Comparison of ENCODE assay signal across 9 mouse cellular contexts in genomic region chr5:64866331-64867050, GRCm38 (mm10).
DNase-seq lines count a peak whose midpoint lies in the region; ATAC-seq and TF ChIP-seq lines count a peak whose summit lies in the region.
"Had no signal": no experiment of that assay in that cellular context is flagged by ENCODE, and none has a peak within 500 bp of the region (broad histone marks: within the 10 kb centered on the region; RNA-seq: fewer than 3 reads in every experiment).

No protein-coding gene starts in this region.

- no peaks in the 10 kb centered on the region for H3K27me3 ChIP-seq in intestine, embryonic 15.5 days (replicated peaks)
- H3K27me3 ChIP-seq in neural tube, embryonic 11.5 days (ENCODE audit: control insufficient read depth, insufficient read depth, low read length), result no peaks in the 10 kb centered on the region
- H3K27me3 ChIP-seq: neural tube, embryonic 12.5 days had no signal

- no peak for ATAC-seq in intestine, embryonic 15.5 days
- ATAC-seq in neural tube, embryonic 11.5 days (ENCODE audit: insufficient read depth, low FRiP score, low TSS enrichment), result no peak

- peak overlapping the region; percentile 35 for H3K27ac ChIP-seq in gastrocnemius, adult 2 months
- H3K27ac ChIP-seq in intestine, embryonic 15.5 days, result peak overlapping the region; percentile 80; the same call in 1 of the 2 replicates
- H3K27ac ChIP-seq in neural tube, embryonic 11.5 days (ENCODE audit: low read depth, low read length), result no peak overlapping the region
- H3K27ac ChIP-seq: neural tube, embryonic 12.5 days had no signal

- no peaks in the 10 kb centered on the region for H3K36me3 ChIP-seq in intestine, embryonic 15.5 days
- no peaks in the 10 kb centered on the region for H3K36me3 ChIP-seq in neural tube, embryonic 11.5 days (ENCODE audit: control insufficient read depth, insufficient read depth, low read length)
- H3K36me3 ChIP-seq: neural tube, embryonic 12.5 days had no signal

- H3K9ac ChIP-seq in intestine, embryonic 15.5 days, result no peak overlapping the region
- no peak overlapping the region for H3K9ac ChIP-seq in neural tube, embryonic 11.5 days (ENCODE audit: low read length)
- H3K9ac ChIP-seq: neural tube, embryonic 12.5 days had no signal

- no peaks in the 10 kb centered on the region for H3K9me3 ChIP-seq in intestine, embryonic 15.5 days
- no peaks in the 10 kb centered on the region for H3K9me3 ChIP-seq in neural tube, embryonic 11.5 days (ENCODE audit: control insufficient read depth, low read length)
- H3K9me3 ChIP-seq: neural tube, embryonic 12.5 days had no signal

- no peak overlapping the region for H3K4me2 ChIP-seq in intestine, embryonic 15.5 days (replicated peaks)
- no peak overlapping the region for H3K4me2 ChIP-seq in neural tube, embryonic 11.5 days (ENCODE audit: low read depth)
- H3K4me2 ChIP-seq: neural tube, embryonic 12.5 days had no signal

- H3K4me3 ChIP-seq in gastrocnemius, adult 2 months, result no peak overlapping the region
- no peak overlapping the region for H3K4me3 ChIP-seq in intestine, embryonic 15.5 days (replicated peaks)
- no peak overlapping the region for H3K4me3 ChIP-seq in neural tube, embryonic 11.5 days (ENCODE audit: low read depth, low read length)
- H3K4me3 ChIP-seq: neural tube, embryonic 12.5 days had no signal

- intact Hi-C loops in gastrocnemius, adult 2 months (cut with DNase I), result loop anchor here (1.0 to 10.0 kb wide), 2 partner anchors 484 to 572 kb away; no protein-coding TSS in a partner anchor
- intact Hi-C loops in left cerebral cortex, postnatal 36 days (cut with DNase I), result loop anchor here (2.0 kb wide), 2 partner anchors 484 to 578 kb away; no protein-coding TSS in a partner anchor

- peak; percentile 67 for DNase-seq in ovary, adult 18-20 months (ENCODE audit: low spot score)
- no peak for DNase-seq in ovary, postnatal 10 days (ENCODE audit: low spot score)
- DNase-seq in cerebellum, postnatal 25 days, result peak; percentile 65 to 86
- peak; percentile 84 for DNase-seq in gastrocnemius, adult 2 months
- peak; percentile 42 to 74 for DNase-seq in left cerebral cortex, postnatal 36 days (ENCODE audit: low spot score in 2 of 2)
- peak; percentile 75 for DNase-seq in neural tube, embryonic 11.5 days (ENCODE audit: low spot score)
- DNase-seq in thymus, postnatal 0 days (ENCODE audit: low spot score), result peak; percentile 48

- 36% methylated on average over 5 of the region's 5 CpGs for WGBS in intestine, embryonic 15.5 days
- WGBS in neural tube, embryonic 11.5 days, result 37% methylated on average over 5 of the region's 5 CpGs

- TF ChIP-seq CTCF in gastrocnemius, adult 2 months (IDR thresholded peaks at IDR 0.05), result peak; percentile 84

- H3K4me1 ChIP-seq in intestine, embryonic 15.5 days (replicated peaks), result peaks cover 19% of the 10 kb centered on the region
- 0 out of 2 replicates have a peak, but pooled peaks cover 2% of the 10 kb centered on the region for H3K4me1 ChIP-seq in neural tube, embryonic 11.5 days (ENCODE audit: control insufficient read depth, insufficient read depth, low read length)
